Mouse (Mus musculus) heart, postnatal 36 days (tissue): ENCODE results near the gene Tbxa2r. TPM values are rescaled to one million over a fixed set of nuclear protein-coding genes. Genes with fewer than 3 reads are reported as not detected.

ENCODE experiments used
- DNase-seq, 2 experiments: peaks; one replicate each; pipeline ENCODE4 v3.0.0; 2021 to 2022
- intact Hi-C: fragments of 180-260 bp; cut with DNase I; formaldehyde crosslinking; loops from one replicate; pipeline ENCODE4 v1.15.1; 2025
- total RNA-seq, 2 experiments: library from RNA; stranded (reverse); gene quantifications; 2 replicates each; pipeline ENCODE4 v1.2.3; 2021

The Tbxa2r gene
- total RNA-seq, 2 experiments from 2014 or later, result 5.0 to 5.4 TPM

DNA sequence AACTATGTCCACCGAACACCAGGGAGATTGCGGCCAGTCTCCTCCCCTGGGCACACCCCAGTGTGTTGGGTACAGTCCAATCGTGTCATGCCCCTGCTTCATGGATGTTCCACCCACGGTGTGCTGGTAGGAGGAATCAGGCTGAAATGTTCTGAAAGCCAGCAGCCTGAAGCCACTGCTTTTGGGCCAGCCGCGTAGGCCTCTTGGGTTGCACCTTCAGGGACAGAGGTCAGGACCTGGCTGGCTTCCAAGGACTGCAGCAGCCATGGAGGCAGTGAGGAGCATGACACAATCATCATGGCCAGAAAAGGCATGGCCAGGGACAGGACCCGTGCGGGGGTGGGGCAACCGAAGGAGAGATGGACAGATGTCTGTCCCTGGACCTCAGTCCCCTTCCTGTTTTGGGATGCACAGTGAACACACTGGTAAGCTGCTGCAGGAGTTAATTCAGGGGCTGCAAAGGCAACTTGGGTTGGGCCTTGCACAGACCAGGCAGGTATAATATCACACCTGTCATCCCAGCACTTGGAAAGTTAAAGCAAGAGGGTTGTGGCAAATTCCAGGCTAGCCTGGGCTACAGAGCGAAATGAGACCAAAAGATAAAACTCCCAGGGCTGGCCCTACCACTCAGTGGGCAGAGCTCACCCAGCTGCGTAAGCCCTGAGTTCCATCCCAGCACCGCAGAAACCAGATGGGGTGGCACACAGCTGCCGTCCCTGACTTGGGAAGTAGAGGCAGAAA, 9.8 kb upstream of the Tbxa2r start:
- DNase-seq, result no peak
- intact Hi-C loops, result loop anchor here (2.0 kb wide), 1 partner anchor 26 kb away; the partner anchor contains the start of gene Pip5k1c

GRCm38 (mm10) chr10:81319330-81319699, 9.2 kb upstream of the Tbxa2r start:
- intact Hi-C loops, result loop anchor here (2.0 kb wide), 1 partner anchor 27 kb away; the partner anchor contains the start of gene Pip5k1c
- DNase-seq, result peak in 1 of 2 experiments; percentile 36

DNA sequence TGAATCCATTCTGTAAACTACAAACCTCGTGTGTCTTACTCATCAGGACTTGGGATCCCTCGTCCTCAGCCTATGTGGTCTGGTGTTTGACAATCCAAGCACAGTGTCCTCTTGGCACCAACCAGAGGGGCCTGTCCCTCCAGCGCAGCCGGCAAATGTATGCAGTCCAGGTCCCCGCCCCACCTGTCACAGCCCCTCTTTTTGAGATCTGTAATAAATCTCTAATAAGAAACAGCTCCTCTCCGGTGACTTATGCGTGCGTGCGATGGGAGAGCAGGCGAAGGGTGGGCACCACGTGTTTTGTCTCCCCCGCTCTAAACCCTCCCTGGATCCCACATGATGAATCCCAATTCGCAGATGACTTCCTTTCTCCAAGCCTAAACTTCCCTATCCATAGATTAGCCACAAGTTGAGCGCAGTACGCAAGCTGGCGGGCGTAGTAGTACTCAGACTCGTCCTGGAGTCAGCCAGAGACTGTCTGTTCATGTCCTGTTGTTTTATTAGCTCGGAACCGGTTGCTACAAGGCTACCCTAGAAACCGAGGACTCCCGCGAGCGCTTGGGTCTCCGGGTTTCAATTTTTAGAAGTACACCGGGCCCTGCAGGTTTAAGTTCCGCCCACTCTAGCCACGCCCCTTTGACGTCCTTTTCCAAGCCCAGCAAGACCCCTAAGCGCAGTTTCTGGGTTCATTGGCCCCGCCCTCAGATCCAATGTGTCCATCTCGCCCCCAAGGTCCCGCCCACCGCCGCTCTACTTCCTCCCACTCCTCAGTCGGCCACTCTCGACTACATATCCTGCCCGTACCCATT, 8.6 kb upstream of the Tbxa2r start:
- peak in 1 of 2 experiments; percentile 93 for DNase-seq
- intact Hi-C loops, result loop anchor here (2.0 kb wide), 1 partner anchor 27 kb away; the partner anchor contains the start of gene Pip5k1c

- intact Hi-C loops, result no loop called here
- DNase-seq, result peak; percentile 96 to 98
Measured at GRCm38 (mm10) chr10:81320550-81321347, 7.8 kb upstream of the Tbxa2r start, which contains the start of gene Cactin. Gene Cactin, plus strand, starts transcription at chr10:81321103.

DNA sequence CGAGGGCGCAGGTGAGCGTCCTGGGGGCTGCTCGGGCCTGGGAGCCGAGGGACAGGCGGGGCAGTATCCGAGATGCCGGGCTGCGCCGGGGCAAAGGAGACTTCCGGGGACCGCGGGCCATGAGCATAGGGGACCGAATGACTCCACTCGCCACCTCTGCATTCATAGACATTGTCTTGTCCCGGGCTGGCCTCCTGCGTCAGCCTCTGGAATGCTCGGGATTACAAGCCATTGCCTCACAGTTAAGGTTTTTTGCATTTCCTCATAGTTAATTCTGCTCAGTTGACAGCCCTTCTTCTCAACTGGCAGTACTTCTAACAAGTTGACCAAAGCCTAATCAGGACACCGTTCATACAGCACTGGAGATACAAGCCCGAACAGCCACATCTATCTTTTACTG, 7.1 kb upstream of the Tbxa2r start:
- no peak for DNase-seq
- intact Hi-C loops, result no loop called here

DNA sequence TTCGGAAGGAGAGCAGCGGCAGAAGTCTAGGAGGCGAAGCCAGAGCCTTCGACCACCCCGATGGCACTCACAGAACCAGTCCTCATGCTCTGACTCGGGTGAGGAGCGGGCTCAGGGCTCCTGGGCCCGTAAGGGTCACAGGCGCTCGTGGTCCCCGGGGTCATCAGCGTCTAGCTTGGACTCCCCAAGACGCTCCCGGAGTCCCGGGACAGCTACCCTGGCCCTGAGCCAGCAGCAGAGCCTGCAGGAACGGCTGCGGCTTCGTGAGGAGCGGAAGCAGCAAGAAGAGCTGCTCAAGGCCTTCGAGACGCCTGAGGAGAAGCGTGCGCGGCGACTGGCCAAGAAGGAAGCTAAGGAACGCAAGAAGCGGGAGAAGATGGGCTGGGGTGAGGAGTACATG, 6.1 kb upstream of the Tbxa2r start:
- intact Hi-C loops, result no loop called here
- DNase-seq, result no peak

DNA sequence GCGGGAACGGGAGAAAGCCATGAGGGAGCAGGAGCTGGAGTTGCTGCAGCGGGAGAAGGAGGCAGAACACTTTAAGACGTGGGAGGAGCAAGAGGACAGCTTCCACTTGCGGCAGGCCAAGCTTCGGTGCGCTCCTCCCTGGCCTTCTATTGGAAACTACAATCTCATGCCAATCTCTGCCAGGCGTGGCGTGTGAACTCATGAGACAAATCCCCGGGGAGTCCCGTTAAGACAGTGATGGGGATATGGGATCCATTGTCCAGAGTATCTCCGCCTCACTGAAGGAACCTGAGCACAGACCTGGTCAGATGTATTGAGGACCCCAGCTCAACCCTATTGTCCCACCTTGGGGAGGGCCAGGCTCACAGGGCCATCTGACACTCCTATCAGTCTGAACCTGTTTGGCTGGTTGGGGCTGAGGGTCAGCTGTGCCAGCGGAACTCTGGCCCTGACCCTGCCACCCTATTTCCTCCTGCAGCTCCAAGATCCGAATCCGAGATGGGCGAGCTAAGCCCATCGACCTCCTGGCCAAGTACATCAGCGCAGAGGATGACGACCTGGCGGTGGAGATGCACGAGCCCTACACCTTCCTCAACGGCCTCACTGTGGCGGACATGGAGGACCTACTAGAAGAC, 5.3 kb upstream of the Tbxa2r start:
- intact Hi-C loops, result no loop called here
- no peak for DNase-seq

DNA sequence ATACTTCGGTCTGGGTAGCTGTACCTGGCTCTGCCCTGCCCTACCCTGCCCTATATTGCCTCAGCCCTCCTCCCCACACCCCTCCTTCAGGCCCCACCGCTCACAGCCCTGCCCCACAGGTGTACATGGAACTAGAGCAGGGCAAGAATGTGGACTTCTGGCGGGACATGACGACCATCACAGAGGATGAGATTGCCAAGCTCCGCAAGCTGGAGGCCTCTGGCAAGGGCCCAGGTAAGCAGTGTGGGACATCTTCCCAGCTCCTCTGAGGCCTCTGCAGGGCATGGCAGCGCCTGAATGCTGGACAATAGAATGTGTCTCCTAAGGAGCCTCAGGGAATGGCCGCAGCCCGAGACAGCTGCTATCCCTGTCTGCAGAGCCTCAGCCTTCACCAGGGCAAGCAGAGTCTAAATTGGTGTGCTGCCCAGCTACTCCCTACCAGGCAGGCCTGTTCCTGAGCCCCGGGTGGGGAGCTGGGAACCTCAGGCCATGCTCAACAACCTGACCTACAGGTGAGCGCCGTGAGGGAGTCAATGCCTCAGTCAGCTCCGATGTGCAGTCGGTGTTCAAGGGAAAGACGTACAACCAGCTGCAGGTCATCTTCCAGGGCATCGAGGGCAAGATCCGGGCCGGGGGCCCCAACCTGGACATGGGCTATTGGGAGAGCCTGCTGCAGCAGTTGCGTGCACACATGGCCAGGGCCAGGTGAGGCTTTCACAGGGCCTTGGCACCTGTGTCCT, 4.6 kb upstream of the Tbxa2r start:
- DNase-seq, result no peak
- intact Hi-C loops, result no loop called here

GRCm38 (mm10) chr10:81325176-81325575, 3.4 kb upstream of the Tbxa2r start:
- intact Hi-C loops, result no loop called here
- DNase-seq, result no peak

DNA sequence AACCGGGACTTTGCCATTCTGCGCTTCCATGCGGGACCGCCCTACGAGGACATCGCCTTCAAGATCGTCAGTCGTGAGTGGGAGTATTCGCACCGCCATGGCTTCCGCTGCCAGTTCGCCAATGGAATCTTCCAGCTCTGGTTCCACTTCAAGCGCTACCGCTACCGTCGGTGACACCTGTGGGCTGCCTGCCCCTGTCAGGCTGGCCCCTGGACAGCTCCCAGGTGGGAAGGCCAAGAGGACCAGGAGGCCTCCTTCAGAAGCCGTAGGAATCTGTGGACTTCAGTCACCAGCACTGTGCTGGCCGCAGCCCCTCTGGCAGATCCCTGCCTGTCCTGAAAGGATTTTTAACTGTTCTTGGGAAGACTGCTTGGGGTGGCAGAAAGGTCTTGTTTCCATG, 2.8 kb upstream of the Tbxa2r start:
- DNase-seq, result no peak
- intact Hi-C loops, result loop anchor here (2.0 kb wide), 1 partner anchor 15 kb away; no protein-coding TSS in a partner anchor

DNA sequence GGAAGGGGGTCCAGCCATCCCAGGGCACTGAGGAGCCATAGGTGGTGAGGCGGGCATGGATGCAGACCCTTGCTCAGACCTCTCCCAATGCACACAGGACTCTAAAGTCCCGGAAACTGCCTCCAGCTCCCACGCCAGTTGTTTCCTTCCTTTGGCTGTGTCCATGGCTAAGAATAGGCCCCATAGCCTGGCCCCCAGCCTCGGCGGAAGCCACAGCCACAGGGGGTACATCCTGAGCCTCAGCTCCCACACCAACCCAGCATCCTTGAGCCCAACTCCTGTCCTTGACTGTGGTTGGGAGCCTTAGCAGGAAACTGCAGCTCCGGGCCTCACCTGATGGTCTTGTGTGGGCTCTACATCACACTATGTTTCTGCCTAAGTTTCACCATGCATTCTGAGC, 1.7 kb upstream of the Tbxa2r start:
- intact Hi-C loops, result loop anchor here (2.0 kb wide), 1 partner anchor 14 kb away; no protein-coding TSS in a partner anchor
- DNase-seq, result peak; percentile 49 to 60

GRCm38 (mm10) chr10:81327959-81328358, 572 bp upstream of the Tbxa2r start:
- peak in 1 of 2 experiments; percentile 35 for DNase-seq
- intact Hi-C loops, result loop anchor here (2.0 kb wide), 1 partner anchor 13 kb away; no protein-coding TSS in a partner anchor

GRCm38 (mm10) chr10:81329194-81329975, 854 bp downstream of the Tbxa2r start:
- peak; percentile 13 to 37 for DNase-seq
- intact Hi-C loops, result no loop called here

GRCm38 (mm10) chr10:81330007-81330406, 1.5 kb downstream of the Tbxa2r start:
- intact Hi-C loops, result no loop called here
- peak; percentile 73 to 75 for DNase-seq

DNA sequence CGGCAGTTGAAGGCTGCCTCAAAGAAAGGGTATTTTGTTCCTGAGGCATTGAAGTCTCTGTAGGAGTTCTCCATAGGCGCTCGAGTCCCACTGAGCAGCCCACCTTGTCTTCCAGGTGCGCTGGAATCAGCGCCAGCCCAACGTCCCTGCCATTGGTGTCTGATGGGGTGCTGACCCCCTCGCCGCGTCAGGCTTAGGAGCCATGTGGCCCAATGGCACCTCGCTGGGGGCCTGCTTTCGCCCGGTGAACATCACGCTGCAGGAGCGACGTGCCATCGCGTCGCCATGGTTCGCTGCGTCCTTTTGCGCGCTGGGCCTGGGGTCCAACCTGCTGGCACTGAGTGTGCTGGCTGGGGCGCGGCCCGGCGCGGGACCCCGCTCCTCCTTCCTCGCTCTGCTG, 3.7 kb downstream of the Tbxa2r start:
- intact Hi-C loops, result no loop called here
- no peak for DNase-seq

DNA sequence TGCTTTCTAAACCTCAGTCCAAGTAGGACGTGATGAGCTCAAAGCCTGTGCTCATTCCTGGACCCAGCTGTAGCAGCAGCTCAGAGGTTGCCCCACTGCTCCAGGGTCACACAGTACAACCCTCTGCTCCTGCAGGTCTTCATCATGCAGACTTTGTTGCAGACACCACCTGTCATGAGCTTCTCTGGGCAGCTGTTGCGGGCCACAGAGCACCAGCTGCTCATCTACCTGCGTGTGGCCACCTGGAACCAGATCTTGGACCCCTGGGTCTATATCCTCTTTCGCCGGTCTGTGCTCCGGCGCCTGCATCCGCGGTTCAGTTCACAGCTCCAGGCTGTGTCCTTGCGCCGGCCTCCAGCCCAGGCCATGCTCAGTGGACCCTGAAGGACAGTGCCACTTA, 5.8 kb downstream of the Tbxa2r start:
- intact Hi-C loops, result no loop called here
- no peak for DNase-seq

DNA sequence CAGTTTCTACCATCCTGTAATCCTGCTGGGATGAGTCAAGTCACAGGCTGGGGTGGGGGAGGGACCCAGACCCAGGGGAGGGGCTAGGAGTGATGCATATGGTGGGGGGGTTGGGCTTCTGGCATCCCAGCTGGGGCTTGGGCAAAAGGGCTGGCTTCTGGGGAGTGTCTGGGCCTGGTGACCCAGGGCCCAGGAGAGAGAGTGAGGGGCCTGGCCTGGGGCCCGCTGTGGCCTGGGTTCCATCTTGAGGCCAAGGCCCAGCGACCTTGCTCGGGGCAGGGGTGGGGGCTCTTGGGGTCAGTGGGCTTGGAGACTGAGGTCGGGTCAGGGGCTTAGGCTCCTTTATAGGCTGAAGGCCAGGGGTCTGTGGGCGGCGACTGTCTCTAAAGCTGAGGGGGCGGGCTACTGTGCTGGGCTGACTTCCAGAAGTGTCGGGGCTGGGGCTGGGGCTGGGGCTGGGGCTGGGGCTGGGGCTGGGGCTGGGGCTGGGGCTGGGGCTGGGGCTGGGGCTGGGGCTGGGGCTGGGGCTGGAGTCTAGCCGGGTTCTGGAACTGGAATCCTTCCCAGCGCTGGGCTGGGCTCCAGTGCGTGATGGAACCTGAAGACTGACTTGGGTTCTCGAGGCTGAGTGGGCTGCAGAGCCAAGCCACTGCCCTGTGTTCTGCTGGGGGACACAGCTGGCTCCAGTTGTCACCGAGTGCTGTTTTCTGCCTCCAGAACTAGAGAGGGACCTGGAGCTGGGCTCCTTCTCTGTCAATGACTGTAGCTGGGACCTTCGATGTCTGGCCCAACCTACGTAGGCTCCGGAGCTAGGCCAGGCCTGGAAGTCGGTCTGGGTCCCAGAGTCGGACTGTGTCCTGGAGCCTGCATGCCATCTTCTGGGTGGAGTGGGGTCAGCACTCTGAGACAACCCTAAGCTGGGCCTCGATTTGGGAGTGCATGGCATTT, 7.1 kb downstream of the Tbxa2r start:
- DNase-seq, result no peak

GRCm38 (mm10) chr10:81336558-81336957, 8.0 kb downstream of the Tbxa2r start:
- DNase-seq, result no peak

More for the DNA sequence above, 7.1 kb downstream of the Tbxa2r start:
- intact Hi-C loops, result no loop called here

More at GRCm38 (mm10) chr10:81336558-81336957, 8.0 kb downstream of the Tbxa2r start:
- intact Hi-C loops, result no loop called here
